Mouse (Mus musculus): ENCODE measurements around the gene Ufsp1.
A peak's percentile ranks its signal among the peaks of the same experiment; 100 is the strongest.

Gene Ufsp1

GRCm38 (mm10) chr5:137335066-137335465 lies 40.6 kb downstream of the Ufsp1 start:
- no peak for DNase-seq

- no peak for DNase-seq
Observed at GRCm38 (mm10) chr5:137337190-137337589, 42.8 kb downstream of the Ufsp1 start.

DNA sequence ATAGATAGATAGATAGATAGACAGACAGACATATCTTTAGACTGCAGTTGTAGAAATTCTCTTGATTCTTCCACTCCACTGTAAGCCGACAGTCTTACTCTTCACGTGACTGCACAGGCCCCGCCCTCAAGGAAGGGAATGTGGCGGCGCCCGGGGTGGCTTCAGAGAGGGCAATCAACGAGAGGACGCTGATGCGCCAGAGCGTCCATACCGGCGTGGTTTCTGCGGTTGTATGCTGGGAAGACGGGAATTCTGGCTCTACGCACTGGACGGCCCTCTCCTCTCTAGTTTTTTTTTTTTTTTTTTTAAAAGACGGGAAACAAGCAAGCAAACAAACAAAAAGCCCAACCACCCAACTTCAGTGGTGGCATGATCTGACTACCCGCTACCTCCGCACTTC lies 43.8 kb downstream of the Ufsp1 start:
- DNase-seq, result peak; percentile 96

DNA sequence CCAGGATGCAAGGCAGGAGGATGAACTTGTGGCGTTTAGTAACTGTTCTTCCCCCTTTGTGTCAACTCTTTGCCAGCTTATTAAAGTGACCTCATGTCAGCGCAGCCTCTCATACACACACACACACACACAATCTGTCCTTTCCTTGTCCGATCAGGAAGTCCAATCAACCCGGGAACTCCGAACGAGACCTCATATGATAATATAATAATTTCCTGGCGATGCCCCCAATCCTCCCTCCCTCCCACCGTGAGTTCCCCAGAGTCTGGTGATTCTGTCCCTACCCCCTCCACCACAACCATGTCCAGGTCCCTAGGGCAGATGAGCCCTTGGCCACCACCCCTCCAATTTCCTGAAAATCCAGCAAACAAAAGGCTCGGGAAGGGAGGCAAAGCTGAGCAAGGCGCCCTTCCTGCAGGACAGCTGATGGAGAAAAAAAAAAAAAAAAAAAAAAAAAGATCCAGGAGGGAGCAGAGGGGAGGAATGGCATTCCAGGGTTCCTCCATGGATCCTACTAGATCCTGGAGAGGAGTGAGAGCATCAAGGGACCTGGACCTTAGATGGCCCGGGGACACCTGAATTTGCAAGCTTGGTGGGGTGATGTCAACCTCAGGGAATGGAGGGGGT lies 44.3 kb downstream of the Ufsp1 start:
- DNase-seq, result peak; percentile 80

- DNase-seq, result peak; percentile 84
Observed at GRCm38 (mm10) chr5:137339290-137339979, 45.0 kb downstream of the Ufsp1 start.

DNA sequence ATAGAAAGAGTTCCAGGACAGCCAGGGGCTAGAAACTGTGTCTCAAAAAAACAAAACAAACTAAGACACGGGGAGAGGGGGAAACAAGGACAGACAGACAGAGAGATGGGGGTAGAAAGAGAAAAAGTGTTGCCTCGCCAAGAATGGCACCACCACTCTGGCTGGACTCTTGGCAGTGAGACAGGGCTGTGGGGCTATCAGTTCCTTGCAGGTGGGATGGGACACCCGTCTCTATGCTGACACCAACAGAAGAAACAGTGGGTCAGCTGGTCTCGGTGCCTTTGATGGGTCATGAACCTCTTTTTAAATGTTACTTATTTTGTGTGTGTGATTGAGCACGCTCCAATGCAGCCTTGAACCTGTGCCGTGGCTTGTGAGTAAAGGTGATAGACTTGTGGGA lies 45.8 kb downstream of the Ufsp1 start:
- no peak for DNase-seq

GRCm38 (mm10) chr5:137342407-137343012 lies 48.1 kb downstream of the Ufsp1 start:
- no peak for DNase-seq

- DNase-seq, result no peak
Observed at GRCm38 (mm10) chr5:137343412-137343811, 49.0 kb downstream of the Ufsp1 start.

GRCm38 (mm10) chr5:137343869-137344268 lies 49.4 kb downstream of the Ufsp1 start:
- no peak for DNase-seq

All from lung, postnatal 36 days (tissue).